Mouse (Mus musculus): ENCODE data around the gene Gm10553.
"Not testable (repeated sequence)": the region's sequence is repeated elsewhere in the genome, so short reads cannot be mapped to it uniquely, and the experiment has no call there.

- TF ChIP-seq CTCF (IDR thresholded peaks at IDR 0.05; ENCODE audit: control insufficient read depth, insufficient read depth, low read length); POLR2A (IDR thresholded peaks at IDR 0.05; ENCODE audit: borderline replicate concordance, control insufficient read depth, low read depth, low read length): not testable (repeated sequence)
Measured at GRCm38 (mm10) chr1:85117537-85117936, 17.6 kb downstream of the Gm10553 start.

All from bone marrow, adult 2 months (tissue).